Mouse (Mus musculus): ENCODE measurements at regions not wholly inside any gene's neighbourhood (a gene's known extent, or its start where the extent isn't known, plus 50 kb on each side); places are given as distances from the start of the nearest gene placed in this dataset.

- no peak for TF ChIP-seq CTCF (IDR thresholded peaks at IDR 0.05)
- no peak for TF ChIP-seq POLR2A (IDR thresholded peaks at IDR 0.05; ENCODE audit: insufficient read depth, low read depth, low read length)
These were observed 222.3 kb downstream of the Car2 start for GRCm38 (mm10) chr3:15108239-15108934.

All from heart, adult 2 months (tissue).